Comparison of ENCODE assay signal across 22 mouse cellular contexts in the genomic region with DNA sequence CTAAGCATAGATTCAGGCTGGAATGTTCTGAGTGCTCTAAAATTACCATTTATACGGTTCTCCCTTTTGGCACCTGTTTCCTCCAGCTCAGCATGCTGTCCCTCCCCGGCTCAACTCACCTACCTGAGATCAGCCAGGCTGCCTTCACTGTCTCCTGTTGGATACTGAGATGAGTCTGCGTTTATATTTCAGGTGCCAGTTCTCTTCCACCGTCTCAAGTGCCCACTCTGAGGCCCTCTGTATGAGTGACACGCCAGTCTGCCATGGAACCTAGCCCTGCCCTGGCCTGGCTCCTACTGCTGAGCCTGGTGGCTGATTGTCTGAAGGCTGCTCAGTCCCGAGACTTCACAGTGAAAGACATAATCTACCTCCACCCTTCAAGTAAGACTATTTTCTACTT.
DNase-seq lines count a peak whose midpoint lies in the region; ATAC-seq and TF ChIP-seq lines count a peak whose summit lies in the region.
"Had no signal": no experiment of that assay in that cellular context is flagged by ENCODE, and none has a peak within 500 bp of the region (broad histone marks: within the 10 kb centered on the region; RNA-seq: fewer than 3 reads in every experiment).

No protein-coding gene starts in this region.

- no peak for TF ChIP-seq CTCF in gastrocnemius, adult 2 months (IDR thresholded peaks at IDR 0.05)
- no peak for TF ChIP-seq CTCF in intestine, postnatal 0 days (IDR thresholded peaks at IDR 0.05; ENCODE audit: low read depth)

- 0 out of 2 replicates have a peak, but pooled peaks have one; percentile 42 for ATAC-seq in intestine, embryonic 15.5 days
- ATAC-seq in intestine, postnatal 0 days = no peak
- ATAC-seq: forebrain, embryonic 14.5 days; inflammation-experienced regulatory T-cells, adult 6 months had no signal

- H3K4me1 ChIP-seq in intestine, embryonic 15.5 days (replicated peaks) = no peaks in the 10 kb centered on the region
- H3K4me1 ChIP-seq in intestine, postnatal 0 days (replicated peaks; ENCODE audit: control insufficient read depth, insufficient read depth, low read length) = no peaks in the 10 kb centered on the region

- peak overlapping the region; percentile 16 for H3K4me3 ChIP-seq in gastrocnemius, adult 2 months
- H3K4me3 ChIP-seq in intestine, embryonic 15.5 days (replicated peaks) = no peak overlapping the region
- no peak overlapping the region for H3K4me3 ChIP-seq in intestine, postnatal 0 days (ENCODE audit: low read depth, low read length)
- H3K4me3 ChIP-seq: embryonic facial prominence, embryonic 12.5 days; heart, embryonic 13.5 days; left cerebral cortex, adult 2 months; midbrain, embryonic 10.5 days had no signal

- H3K9ac ChIP-seq in intestine, embryonic 15.5 days = no peak overlapping the region
- H3K9ac ChIP-seq in intestine, postnatal 0 days (ENCODE audit: low read depth, low read length) = no peak overlapping the region
- H3K9ac ChIP-seq: embryonic facial prominence, embryonic 12.5 days; heart, embryonic 13.5 days had no signal

- no peaks in the 10 kb centered on the region for H3K36me3 ChIP-seq in intestine, embryonic 15.5 days
- H3K36me3 ChIP-seq in intestine, postnatal 0 days (ENCODE audit: control insufficient read depth, insufficient read depth) = no peaks in the 10 kb centered on the region
- H3K36me3 ChIP-seq: embryonic facial prominence, embryonic 12.5 days; heart, embryonic 13.5 days; midbrain, embryonic 10.5 days had no signal

- H3K9me3 ChIP-seq in intestine, embryonic 15.5 days = no peaks in the 10 kb centered on the region
- H3K9me3 ChIP-seq in intestine, postnatal 0 days (ENCODE audit: control insufficient read depth) = no peaks in the 10 kb centered on the region
- H3K9me3 ChIP-seq: embryonic facial prominence, embryonic 12.5 days; heart, embryonic 13.5 days; midbrain, embryonic 10.5 days had no signal

- DNase-seq in gastrocnemius, adult 2 months = peak; percentile 25
- DNase-seq in gastrocnemius, postnatal 4 days (ENCODE audit: low spot score in 2 of 2) = no peak
- peak; percentile 28 for DNase-seq in brain, adult 2 months (ENCODE audit: low read depth, low spot score)
- peak; percentile 20 for DNase-seq in cerebellum, adult 9-10 months
- no peak for DNase-seq in left cerebral cortex, postnatal 4 days
- DNase-seq in right cerebral cortex, postnatal 36 days (ENCODE audit: low spot score in 2 of 2) = no peak
- DNase-seq: adrenal gland, postnatal 14 days; kidney, postnatal 10 days; lung, adult 2 months; lung, postnatal 36 days; right cerebral cortex, adult 18-20 months; thymus, postnatal 25 days had no signal

- intact Hi-C loops in gastrocnemius, adult 2 months (cut with DNase I) = no loop called here
- intact Hi-C loops in left cerebral cortex, postnatal 4 days (cut with DNase I) = no loop called here

- H3K27me3 ChIP-seq in intestine, embryonic 15.5 days (replicated peaks) = no peaks in the 10 kb centered on the region
- no peaks in the 10 kb centered on the region for H3K27me3 ChIP-seq in intestine, postnatal 0 days (replicated peaks; ENCODE audit: control insufficient read depth, insufficient read depth, low read length)
- H3K27me3 ChIP-seq: CH12.LX; embryonic facial prominence, embryonic 12.5 days; heart, embryonic 13.5 days had no signal

- WGBS in intestine, embryonic 15.5 days = 55% methylated on average over 6 of the region's 6 CpGs
- WGBS in intestine, postnatal 0 days = 64% methylated on average over 6 of the region's 6 CpGs

- no peak overlapping the region for H3K27ac ChIP-seq in gastrocnemius, adult 2 months
- H3K27ac ChIP-seq in intestine, embryonic 15.5 days = no peak overlapping the region
- H3K27ac ChIP-seq in intestine, postnatal 0 days (ENCODE audit: low read depth, low read length) = no peak overlapping the region
- H3K27ac ChIP-seq: embryonic facial prominence, embryonic 12.5 days; left cerebral cortex, adult 2 months; midbrain, embryonic 10.5 days had no signal

- H3K4me2 ChIP-seq in intestine, embryonic 15.5 days (replicated peaks) = no peak overlapping the region
- H3K4me2 ChIP-seq in intestine, postnatal 0 days (replicated peaks; ENCODE audit: low read depth) = no peak overlapping the region
- H3K4me2 ChIP-seq: embryonic facial prominence, embryonic 12.5 days; heart, embryonic 13.5 days; liver, embryonic 11.5 days had no signal

Comparison
In these comparisons a context has a peak if more than half of its experiments do, and no peak if none do; other contexts are left out.
1. DNase-seq: peak in gastrocnemius, adult 2 months (single experiment), brain, adult 2 months (single experiment) and cerebellum, adult 9-10 months (single experiment); none in gastrocnemius, postnatal 4 days (0 of 2), left cerebral cortex, postnatal 4 days (single experiment) and right cerebral cortex, postnatal 36 days (0 of 2).